Mouse (Mus musculus): ENCODE results near the gene Apeh.

DNA sequence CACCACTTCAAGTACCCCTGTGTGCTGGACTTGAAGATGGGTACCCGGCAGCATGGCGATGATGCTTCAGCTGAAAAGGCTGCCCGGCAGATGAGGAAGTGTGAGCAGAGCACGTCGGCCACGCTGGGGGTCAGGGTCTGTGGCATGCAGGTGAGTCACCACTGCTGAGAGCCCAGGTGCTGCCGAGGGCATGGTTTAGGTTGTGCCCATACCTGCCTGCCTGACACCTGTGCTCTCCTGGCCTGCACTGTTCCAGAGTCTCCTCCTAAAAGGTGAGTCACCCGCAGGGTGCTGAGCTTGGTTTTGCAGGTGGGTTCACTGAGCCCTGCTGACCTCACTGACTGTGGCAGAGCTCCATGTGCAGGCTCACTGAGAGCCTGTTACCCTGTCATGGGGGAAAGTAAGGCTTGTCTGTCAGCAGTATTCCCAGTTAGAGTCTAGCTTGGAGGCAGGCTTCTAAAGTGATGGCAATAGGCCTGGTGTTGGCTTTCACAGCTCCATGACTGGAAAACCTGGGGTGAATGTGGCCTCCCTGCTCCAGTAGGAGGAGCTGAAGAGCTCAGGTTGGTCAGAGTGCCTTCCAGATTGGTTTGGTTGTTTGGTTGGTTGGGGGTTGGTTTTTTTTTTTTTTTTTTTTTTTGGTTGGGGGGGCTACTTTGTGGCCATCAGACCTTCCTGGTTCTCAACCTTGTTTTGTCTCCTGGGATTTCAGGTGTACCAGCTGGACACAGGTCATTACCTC is 49.5 kb downstream of the Apeh start:
- 0 out of 2 replicates have a peak, but pooled peaks have one; percentile 6 for TF ChIP-seq CTCF (IDR thresholded peaks at IDR 0.05; ENCODE audit: borderline replicate concordance, insufficient read depth, low read depth, low read length)
- no peak for TF ChIP-seq POLR2A (IDR thresholded peaks at IDR 0.05; ENCODE audit: borderline replicate concordance, insufficient read depth, low read length)
